Mouse (Mus musculus): ENCODE measurements around the gene P2rx3. TPM values are rescaled to one million over a fixed set of nuclear protein-coding genes. Genes with fewer than 3 reads are reported as not detected.

Gene P2rx3
- polyA plus RNA-seq (2014; fragmentation: Illumina TruSeq; extraction: RNeasy Lipid Tissue Mini Kit (QIAGEN cat#74804); ENCODE audit: low read depth, low replicate concordance), result 3.6 TPM

DNA sequence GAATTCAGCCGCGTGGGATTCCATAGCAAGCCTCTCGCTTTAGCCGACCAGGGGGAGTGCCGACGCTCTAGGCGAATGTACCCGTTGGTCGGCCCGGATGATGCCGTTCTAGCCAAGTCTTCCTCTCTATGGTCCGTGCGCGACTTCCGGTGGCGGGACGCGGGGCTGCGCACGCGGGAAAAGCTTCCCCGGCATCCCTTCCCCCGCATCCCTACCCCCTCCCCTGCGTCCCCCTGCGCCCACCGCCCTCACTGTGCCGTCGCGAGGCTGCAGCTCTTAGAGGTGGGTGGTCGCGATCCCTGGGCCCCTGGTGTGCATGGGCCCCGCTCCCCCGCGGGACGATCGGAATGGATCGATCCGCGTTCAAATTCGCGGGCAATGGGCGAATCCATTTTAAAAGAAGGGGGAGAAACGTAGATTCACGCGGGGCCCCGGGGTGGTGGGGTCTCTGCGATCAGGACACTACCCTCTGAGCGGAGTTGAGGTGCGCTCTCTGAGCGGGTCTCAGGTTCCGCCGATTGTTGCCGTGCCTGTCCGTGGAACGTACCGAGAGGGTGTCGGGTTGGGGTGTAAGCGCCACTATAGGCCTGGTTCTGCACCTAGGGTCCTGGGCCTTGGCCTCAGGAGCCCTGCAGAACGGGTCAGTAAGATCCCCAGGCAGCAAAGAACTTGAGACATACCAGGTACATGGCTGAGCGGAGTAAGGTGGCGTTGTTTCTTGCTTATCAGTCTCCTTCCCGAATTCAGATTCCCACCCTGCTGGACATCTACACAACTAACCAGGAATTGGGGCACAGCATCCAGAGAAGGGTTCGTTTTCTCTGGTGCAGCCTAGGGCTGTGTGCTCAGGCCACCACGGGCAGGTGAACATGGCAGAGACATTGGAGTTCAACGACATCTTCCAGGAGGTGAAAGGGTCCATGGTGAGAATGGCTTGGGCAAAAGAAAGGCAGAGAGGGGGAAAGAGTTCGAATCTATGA is at the start of gene P2rx3, which contains the start of gene Ssrp1:
Gene P2rx3, minus strand, starts transcription at position 416 of the 980 bp plus-strand sequence.
Gene Ssrp1, plus strand, starts transcription at position 188 of the 980 bp plus-strand sequence.

DNA sequence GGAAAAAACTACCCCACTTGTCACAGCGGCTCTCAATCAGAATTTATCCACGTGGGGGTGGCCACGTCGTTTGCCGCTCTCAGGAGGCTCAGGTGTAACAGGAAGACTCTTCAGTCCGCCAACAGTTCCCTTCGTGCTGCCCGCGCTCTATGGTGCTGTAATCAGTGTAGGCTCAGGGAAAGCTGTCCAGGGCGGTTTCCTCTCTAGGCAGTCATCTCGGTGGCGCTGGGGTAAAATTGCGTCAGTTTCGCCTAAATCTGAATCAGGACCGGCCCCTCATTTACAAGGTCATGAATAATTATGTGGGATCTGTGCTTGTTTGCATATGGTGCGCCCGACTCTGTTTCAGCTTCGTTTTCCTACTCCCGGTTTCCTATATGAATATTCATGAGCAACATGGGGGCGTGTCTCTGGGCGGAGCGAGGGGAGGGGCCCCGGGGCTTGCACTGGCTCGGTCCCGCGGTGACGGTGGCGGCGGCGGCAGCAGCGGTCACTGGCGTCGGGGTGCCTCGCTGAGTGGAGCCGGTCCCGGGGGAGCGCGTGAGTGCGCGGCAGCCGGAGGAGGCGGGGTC is 10.4 kb upstream of the P2rx3 start, which contains the start of gene Tnks1bp1:
Gene Tnks1bp1, plus strand, starts transcription at position 427 of the 572 bp plus-strand sequence.

DNA sequence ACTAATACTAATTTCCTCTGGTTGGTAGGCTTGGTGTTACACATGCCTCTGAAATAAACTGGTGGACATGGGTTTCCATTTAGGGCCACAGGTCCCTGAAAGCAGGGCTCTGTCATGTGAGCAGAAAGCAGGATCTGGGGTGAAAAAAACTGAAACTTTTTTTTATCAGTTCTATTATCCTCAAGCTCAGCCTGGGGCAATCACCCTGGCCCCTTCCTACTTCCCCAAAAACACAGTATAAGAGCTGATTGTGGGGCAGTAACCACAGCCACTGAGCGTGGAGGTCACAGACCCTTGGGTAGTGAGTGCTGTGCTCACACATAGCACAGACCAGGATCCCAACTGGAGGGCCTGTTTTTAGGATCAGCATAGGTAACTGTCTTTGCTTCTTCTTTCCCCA is 49.3 kb downstream of the P2rx3 start, which contains the start of gene Prg3:
Gene Prg3, plus strand, starts transcription at position 286 of the 400 bp plus-strand sequence.

DNA sequence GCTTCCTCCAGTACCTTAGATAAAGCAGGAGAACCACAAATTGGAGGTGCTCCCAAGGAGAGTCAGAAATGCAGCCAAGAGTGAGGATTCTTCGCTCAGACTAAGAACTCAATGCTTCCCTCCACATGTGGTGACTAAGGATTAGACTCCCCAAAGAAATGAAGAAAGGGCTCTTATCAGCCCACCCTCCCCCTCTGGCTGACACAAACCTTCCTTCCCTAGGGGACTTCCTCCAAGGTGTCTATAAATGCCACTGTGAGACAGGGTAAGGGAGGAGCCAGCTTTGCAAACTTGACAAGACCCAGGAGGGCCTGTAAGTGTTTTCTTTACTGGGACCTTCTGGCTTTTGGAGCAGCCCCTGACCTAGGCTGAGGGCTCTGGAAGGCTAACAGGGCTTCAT is 57.1 kb downstream of the P2rx3 start, which contains the start of gene Prg2:
Gene Prg2, plus strand, starts transcription at position 274 of the 400 bp plus-strand sequence.

Other genes with a start within 250 kb of the P2rx3 start
- 23.1 TPM for gene Ube2l6, start 238.6 kb downstream of the P2rx3 start, polyA plus RNA-seq (2014; fragmentation: Illumina TruSeq; extraction: RNeasy Lipid Tissue Mini Kit (QIAGEN cat#74804); ENCODE audit: low read depth, low replicate concordance)
- gene Smtnl1, start 214.8 kb downstream of the P2rx3 start, polyA plus RNA-seq (2014; fragmentation: Illumina TruSeq; extraction: RNeasy Lipid Tissue Mini Kit (QIAGEN cat#74804); ENCODE audit: low read depth, low replicate concordance), result 0.29 TPM
- gene Timm10, start 210.5 kb downstream of the P2rx3 start, polyA plus RNA-seq (2014; fragmentation: Illumina TruSeq; extraction: RNeasy Lipid Tissue Mini Kit (QIAGEN cat#74804); ENCODE audit: low read depth, low replicate concordance), result 27.3 TPM
- gene Slc43a1, start 198.6 kb downstream of the P2rx3 start, polyA plus RNA-seq (2014; fragmentation: Illumina TruSeq; extraction: RNeasy Lipid Tissue Mini Kit (QIAGEN cat#74804); ENCODE audit: low read depth, low replicate concordance), result 23.5 TPM
- 1.9 TPM for gene Rtn4rl2, start 150.8 kb downstream of the P2rx3 start, polyA plus RNA-seq (2014; fragmentation: Illumina TruSeq; extraction: RNeasy Lipid Tissue Mini Kit (QIAGEN cat#74804); ENCODE audit: low read depth, low replicate concordance)
- gene Slc43a3, start 100.9 kb downstream of the P2rx3 start, polyA plus RNA-seq (2014; fragmentation: Illumina TruSeq; extraction: RNeasy Lipid Tissue Mini Kit (QIAGEN cat#74804); ENCODE audit: low read depth, low replicate concordance), result 81.5 TPM
- not detected for gene Prg2, start 57.0 kb downstream of the P2rx3 start, polyA plus RNA-seq (2014; fragmentation: Illumina TruSeq; extraction: RNeasy Lipid Tissue Mini Kit (QIAGEN cat#74804); ENCODE audit: low read depth, low replicate concordance)
- gene Prg3, start 49.2 kb downstream of the P2rx3 start, polyA plus RNA-seq (2014; fragmentation: Illumina TruSeq; extraction: RNeasy Lipid Tissue Mini Kit (QIAGEN cat#74804); ENCODE audit: low read depth, low replicate concordance), result not detected
- 82.4 TPM for gene Ssrp1, start 228 bp downstream of the P2rx3 start, polyA plus RNA-seq (2014; fragmentation: Illumina TruSeq; extraction: RNeasy Lipid Tissue Mini Kit (QIAGEN cat#74804); ENCODE audit: low read depth, low replicate concordance)
- gene Tnks1bp1, start 10.6 kb upstream of the P2rx3 start, polyA plus RNA-seq (2014; fragmentation: Illumina TruSeq; extraction: RNeasy Lipid Tissue Mini Kit (QIAGEN cat#74804); ENCODE audit: low read depth, low replicate concordance), result 56.4 TPM
- 8.9 TPM for gene Aplnr, start 98.8 kb upstream of the P2rx3 start, polyA plus RNA-seq (2014; fragmentation: Illumina TruSeq; extraction: RNeasy Lipid Tissue Mini Kit (QIAGEN cat#74804); ENCODE audit: low read depth, low replicate concordance)
- 0.22 TPM for gene Lrrc55, start 159.7 kb upstream of the P2rx3 start, polyA plus RNA-seq (2014; fragmentation: Illumina TruSeq; extraction: RNeasy Lipid Tissue Mini Kit (QIAGEN cat#74804); ENCODE audit: low read depth, low replicate concordance)

Data from adipose tissue, adult 10 weeks (tissue).